In the genomic region with DNA sequence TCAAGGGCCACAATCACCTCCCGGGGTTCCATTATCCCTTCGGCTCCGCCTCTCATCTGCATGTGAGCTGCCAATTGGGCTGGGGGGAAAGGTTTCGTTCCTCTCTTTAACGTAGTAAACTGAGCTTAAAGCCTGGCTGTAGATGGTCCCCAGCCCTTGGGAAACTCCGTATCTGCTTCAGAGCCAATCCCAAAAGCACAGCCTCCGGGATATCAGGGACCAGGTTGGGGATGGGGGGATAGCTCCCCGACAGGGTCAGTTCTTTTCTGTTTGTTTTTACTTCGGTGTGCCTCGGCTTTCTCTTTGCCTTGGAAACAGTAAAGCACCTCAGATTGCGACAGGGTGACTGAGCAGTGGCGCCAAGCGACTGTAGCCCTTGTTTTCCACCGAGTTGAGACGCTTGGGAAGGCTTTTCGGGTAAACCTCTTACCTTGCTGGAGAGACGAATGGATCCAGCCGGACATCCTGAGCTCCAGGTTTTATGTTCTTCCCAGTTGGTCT, we compare ENCODE assay signal across 8 mouse cellular contexts.
DNase-seq lines count a peak whose midpoint lies in the region; ATAC-seq and TF ChIP-seq lines count a peak whose summit lies in the region.

No protein-coding gene starts in this region.

- H3K4me3 ChIP-seq in kidney, embryonic 14.5 days (ENCODE audit: low read length) = peak overlapping the region; percentile 32; the same call in 1 of the 2 replicates
- H3K4me3 ChIP-seq in hindbrain, postnatal 0 days (ENCODE audit: low read length) = peak overlapping the region; percentile 18
- peak overlapping the region; percentile 17 for H3K4me3 ChIP-seq in neural tube, embryonic 11.5 days (ENCODE audit: low read depth, low read length)

- ATAC-seq in kidney, embryonic 14.5 days (ENCODE audit: low FRiP score, low TSS enrichment) = no peak; the same call in 1 of the 2 replicates
- no peak for ATAC-seq in hindbrain, postnatal 0 days
- no peak for ATAC-seq in neural tube, embryonic 11.5 days (ENCODE audit: insufficient read depth, low FRiP score, low TSS enrichment)
- no peak for ATAC-seq in erythroblast, adult 5-6 weeks (replicated peaks; ENCODE audit: low FRiP score, poor library complexity, severe bottlenecking)

- H3K4me1 ChIP-seq in kidney, embryonic 14.5 days (ENCODE audit: control insufficient read depth, insufficient read depth, low read length) = no peaks in the 10 kb centered on the region
- H3K4me1 ChIP-seq in hindbrain, postnatal 0 days (ENCODE audit: insufficient read depth, low read length) = no peaks in the 10 kb centered on the region
- H3K4me1 ChIP-seq in neural tube, embryonic 11.5 days (ENCODE audit: control insufficient read depth, insufficient read depth, low read length) = peaks cover 3% of the 10 kb centered on the region; the same call in 1 of the 2 replicates

- H3K9ac ChIP-seq in kidney, embryonic 14.5 days (ENCODE audit: low read depth, low read length) = peak overlapping the region; percentile 37; the same call in 1 of the 2 replicates
- no peak overlapping the region; the same call in 1 of the 2 replicates for H3K9ac ChIP-seq in hindbrain, postnatal 0 days (replicated peaks; ENCODE audit: low read length)
- H3K9ac ChIP-seq in neural tube, embryonic 11.5 days (ENCODE audit: low read length) = peak overlapping the region; percentile 23; the same call in 1 of the 2 replicates

- no peak for TF ChIP-seq CTCF in hindbrain, postnatal 0 days (IDR thresholded peaks at IDR 0.05; ENCODE audit: low read depth)

- no peaks in the 10 kb centered on the region for H3K36me3 ChIP-seq in kidney, embryonic 14.5 days (ENCODE audit: control insufficient read depth, insufficient read depth, low read length)
- no peaks in the 10 kb centered on the region for H3K36me3 ChIP-seq in hindbrain, postnatal 0 days (ENCODE audit: insufficient read depth, low read length)
- no peaks in the 10 kb centered on the region for H3K36me3 ChIP-seq in neural tube, embryonic 11.5 days (ENCODE audit: control insufficient read depth, insufficient read depth, low read length)

- 0% methylated on average over 18 of the region's 18 CpGs for WGBS in kidney, embryonic 14.5 days
- WGBS in hindbrain, postnatal 0 days = 2% methylated on average over 18 of the region's 18 CpGs
- 1% methylated on average over 18 of the region's 18 CpGs for WGBS in neural tube, embryonic 11.5 days

- H3K4me2 ChIP-seq in kidney, embryonic 14.5 days (replicated peaks; ENCODE audit: low read depth, low read length) = peak overlapping the region; percentile 52
- H3K4me2 ChIP-seq in hindbrain, postnatal 0 days (ENCODE audit: low read depth, low read length) = peak overlapping the region; percentile 41
- H3K4me2 ChIP-seq in neural tube, embryonic 11.5 days (ENCODE audit: low read depth) = peak overlapping the region; percentile 41

- no peak for DNase-seq in kidney, adult 9 months
- DNase-seq in embryo, embryonic 10 days (ENCODE audit: low spot score) = peak; percentile 47
- DNase-seq in hindbrain, postnatal 0 days (ENCODE audit: low spot score) = no peak
- DNase-seq in neural tube, embryonic 11.5 days (ENCODE audit: low spot score) = peak; percentile 50
- no peak for DNase-seq in kidney, adult 18-20 months
- no peak for DNase-seq in layer of hippocampus, postnatal 36 days

- H3K27ac ChIP-seq in kidney, embryonic 14.5 days (ENCODE audit: low read depth, low read length) = no peak overlapping the region
- no peak overlapping the region for H3K27ac ChIP-seq in hindbrain, postnatal 0 days
- H3K27ac ChIP-seq in neural tube, embryonic 11.5 days (ENCODE audit: low read depth, low read length) = no peak overlapping the region

- H3K9me3 ChIP-seq in kidney, embryonic 14.5 days (ENCODE audit: control insufficient read depth, low read length) = no peaks in the 10 kb centered on the region
- H3K9me3 ChIP-seq in hindbrain, postnatal 0 days (ENCODE audit: low read length) = no peaks in the 10 kb centered on the region
- no peaks in the 10 kb centered on the region for H3K9me3 ChIP-seq in neural tube, embryonic 11.5 days (ENCODE audit: control insufficient read depth, low read length)

- peaks cover 13% of the 10 kb centered on the region for H3K27me3 ChIP-seq in kidney, embryonic 14.5 days (ENCODE audit: control insufficient read depth, insufficient read depth, low read length)
- peaks cover 10% of the 10 kb centered on the region; the same call in 1 of the 2 replicates for H3K27me3 ChIP-seq in hindbrain, postnatal 0 days (ENCODE audit: insufficient read depth, low read length)
- H3K27me3 ChIP-seq in neural tube, embryonic 11.5 days (ENCODE audit: control insufficient read depth, insufficient read depth, low read length) = peaks cover 13% of the 10 kb centered on the region; the same call in 1 of the 2 replicates

Comparison
In these comparisons a context has a peak if more than half of its experiments do, and no peak if none do; other contexts are left out.
1. DNase-seq: peak in embryo, embryonic 10 days (single experiment) and neural tube, embryonic 11.5 days (single experiment); none in kidney, adult 9 months (single experiment), hindbrain, postnatal 0 days (single experiment), kidney, adult 18-20 months (single experiment) and layer of hippocampus, postnatal 36 days (0 of 2).
2. Peak in every context shown above with its lines, with median percentiles within 50 percentile points of each other: H3K4me2 ChIP-seq and H3K4me3 ChIP-seq.